Mouse (Mus musculus): ENCODE results near the gene Nup85. TPM values are rescaled to one million over a fixed set of nuclear protein-coding genes. Genes with fewer than 3 reads are reported as not detected.

Gene Nup85
- total RNA-seq, 1 experiment: 279 TPM

- no peak overlapping the region for H3K4me3 ChIP-seq (ENCODE audit: insufficient read depth in 1 of 2, low read depth in 1 of 2, low read length in 2 of 2, poor library complexity in 1 of 2, severe bottlenecking in 1 of 2)
- no peaks in the 10 kb centered on the region for H3K9me3 ChIP-seq (ENCODE audit: control insufficient read depth, insufficient read depth, low read depth, low read length)
- peaks cover 16% of the 10 kb centered on the region for H3K36me3 ChIP-seq (ENCODE audit: control insufficient read depth, insufficient read depth, low read length, poor library complexity, severe bottlenecking)
- no peak overlapping the region for H3K27ac ChIP-seq (ENCODE audit: insufficient read depth, low read depth, low read length, poor library complexity, severe bottlenecking)
- DNase-seq (ENCODE audit: low read depth, low spot score): no peak
- H3K9ac ChIP-seq (ENCODE audit: insufficient read depth, low read depth, low read length, poor library complexity, severe bottlenecking): no peak overlapping the region
- in situ Hi-C loops (cut with MboI; ENCODE audit: low sequenced_read_pairs in 2 of 2, unreplicated experiment in 2 of 2): no loop called here
- TF ChIP-seq HCFC1 (IDR thresholded peaks at IDR 0.05; ENCODE audit: borderline replicate concordance, insufficient read depth, low read length) (no peak), MAFK (IDR thresholded peaks at IDR 0.05; ENCODE audit: insufficient read depth, low read depth, low read length) (no peak), ZNF384 (IDR thresholded peaks at IDR 0.05; ENCODE audit: low read depth, low read length) (no peak), CHD2 (IDR thresholded peaks at IDR 0.05; ENCODE audit: low read depth, low read length) (no peak), ZC3H11A (IDR thresholded peaks at IDR 0.05; ENCODE audit: borderline replicate concordance, low read depth, low read length) (no peak)
- peaks cover 2 to 3% of the 10 kb centered on the region in 2 experiments; a peak in 1 of 4 replicates for H3K4me1 ChIP-seq (ENCODE audit: control insufficient read depth in 2 of 2, insufficient read depth in 2 of 2, low read length in 2 of 2, poor library complexity in 1 of 2)
Observed at GRCm38 (mm10) chr11:115601174-115601573, 36.9 kb downstream of the Nup85 start.

- DNase-seq (ENCODE audit: low read depth, low spot score): no peak
- peak overlapping the region; percentile 67 to 91 for H3K4me3 ChIP-seq (ENCODE audit: insufficient read depth in 1 of 2, low read depth in 1 of 2, low read length in 2 of 2, poor library complexity in 1 of 2, severe bottlenecking in 1 of 2)
- H3K4me1 ChIP-seq (ENCODE audit: control insufficient read depth in 2 of 2, insufficient read depth in 2 of 2, low read length in 2 of 2, poor library complexity in 1 of 2): peaks cover 2 to 3% of the 10 kb centered on the region in 2 experiments; a peak in 1 of 4 replicates
- in situ Hi-C loops (cut with MboI; ENCODE audit: low sequenced_read_pairs in 2 of 2, unreplicated experiment in 2 of 2): no loop called here
- no peaks in the 10 kb centered on the region for H3K9me3 ChIP-seq (ENCODE audit: control insufficient read depth, insufficient read depth, low read depth, low read length)
- H3K27ac ChIP-seq (ENCODE audit: insufficient read depth, low read depth, low read length, poor library complexity, severe bottlenecking): no peak overlapping the region
- H3K9ac ChIP-seq (ENCODE audit: insufficient read depth, low read depth, low read length, poor library complexity, severe bottlenecking): peak overlapping the region; percentile 98
- TF ChIP-seq ZNF384 (IDR thresholded peaks at IDR 0.05; ENCODE audit: low read depth, low read length): no peak
- TF ChIP-seq CHD2 (IDR thresholded peaks at IDR 0.05; ENCODE audit: low read depth, low read length): no peak
- no peak for TF ChIP-seq HCFC1 (IDR thresholded peaks at IDR 0.05; ENCODE audit: borderline replicate concordance, insufficient read depth, low read length)
- no peak for TF ChIP-seq ZC3H11A (IDR thresholded peaks at IDR 0.05; ENCODE audit: borderline replicate concordance, low read depth, low read length)
- no peak for TF ChIP-seq MAFK (IDR thresholded peaks at IDR 0.05; ENCODE audit: insufficient read depth, low read depth, low read length)
- H3K36me3 ChIP-seq (ENCODE audit: control insufficient read depth, insufficient read depth, low read length, poor library complexity, severe bottlenecking): peaks cover 31% of the 10 kb centered on the region
Observed at GRCm38 (mm10) chr11:115603128-115603475, 38.9 kb downstream of the Nup85 start.

- Histone ChIP-seq H3K9me3 (ENCODE audit: control insufficient read depth, insufficient read depth, low read depth, low read length) (no peaks in the 10 kb centered on the region), H3K4me1 (ENCODE audit: control insufficient read depth in 2 of 2, insufficient read depth in 2 of 2, low read length in 2 of 2, poor library complexity in 1 of 2) (peaks cover 2 to 4% of the 10 kb centered on the region in 2 experiments; a peak in 1 of 4 replicates), H3K9ac (ENCODE audit: insufficient read depth, low read depth, low read length, poor library complexity, severe bottlenecking) (peak within 1 kb of the TSS; percentile 98), H3K27ac (ENCODE audit: insufficient read depth, low read depth, low read length, poor library complexity, severe bottlenecking) (peak within 1 kb of the TSS; percentile 87), H3K36me3 (ENCODE audit: control insufficient read depth, insufficient read depth, low read length, poor library complexity, severe bottlenecking) (peaks cover 37% of the 10 kb centered on the region), H3K4me3 (ENCODE audit: insufficient read depth in 1 of 2, low read depth in 1 of 2, low read length in 2 of 2, poor library complexity in 1 of 2, severe bottlenecking in 1 of 2) (peak within 1 kb of the TSS; percentile 67 to 91)
- DNase-seq (ENCODE audit: low read depth, low spot score): peak; percentile 76
- TF ChIP-seq MAFK (IDR thresholded peaks at IDR 0.05; ENCODE audit: insufficient read depth, low read depth, low read length) (no peak), HCFC1 (IDR thresholded peaks at IDR 0.05; ENCODE audit: borderline replicate concordance, insufficient read depth, low read length) (peak; percentile 74), CHD2 (IDR thresholded peaks at IDR 0.05; ENCODE audit: low read depth, low read length) (peak; percentile 91), ZC3H11A (IDR thresholded peaks at IDR 0.05; ENCODE audit: borderline replicate concordance, low read depth, low read length) (no peak), ZNF384 (IDR thresholded peaks at IDR 0.05; ENCODE audit: low read depth, low read length) (no peak)
- in situ Hi-C loops (cut with MboI; ENCODE audit: low sequenced_read_pairs in 2 of 2, unreplicated experiment in 2 of 2): no loop called here
Observed at GRCm38 (mm10) chr11:115603476-115604303, 39.5 kb downstream of the Nup85 start, which contains the start of the genes Mrps7 and Gga3. Gene Mrps7, plus strand, starts transcription at chr11:115603925. Gene Gga3, minus strand, starts transcription at chr11:115604051.

- Histone ChIP-seq H3K4me3 (ENCODE audit: insufficient read depth in 1 of 2, low read depth in 1 of 2, low read length in 2 of 2, poor library complexity in 1 of 2, severe bottlenecking in 1 of 2) (peak overlapping the region; percentile 67 to 91), H3K27ac (ENCODE audit: insufficient read depth, low read depth, low read length, poor library complexity, severe bottlenecking) (peak overlapping the region; percentile 87), H3K4me1 (ENCODE audit: control insufficient read depth in 2 of 2, insufficient read depth in 2 of 2, low read length in 2 of 2, poor library complexity in 1 of 2) (peaks cover 2 to 7% of the 10 kb centered on the region in 2 experiments; a peak in 1 of 4 replicates), H3K9me3 (ENCODE audit: control insufficient read depth, insufficient read depth, low read depth, low read length) (no peaks in the 10 kb centered on the region), H3K9ac (ENCODE audit: insufficient read depth, low read depth, low read length, poor library complexity, severe bottlenecking) (peak overlapping the region; percentile 98), H3K36me3 (ENCODE audit: control insufficient read depth, insufficient read depth, low read length, poor library complexity, severe bottlenecking) (peaks cover 43% of the 10 kb centered on the region)
- in situ Hi-C loops (cut with MboI; ENCODE audit: low sequenced_read_pairs in 2 of 2, unreplicated experiment in 2 of 2): no loop called here
- TF ChIP-seq ZNF384 (IDR thresholded peaks at IDR 0.05; ENCODE audit: low read depth, low read length): no peak
- no peak for TF ChIP-seq HCFC1 (IDR thresholded peaks at IDR 0.05; ENCODE audit: borderline replicate concordance, insufficient read depth, low read length)
- no peak for TF ChIP-seq ZC3H11A (IDR thresholded peaks at IDR 0.05; ENCODE audit: borderline replicate concordance, low read depth, low read length)
- TF ChIP-seq CHD2 (IDR thresholded peaks at IDR 0.05; ENCODE audit: low read depth, low read length): no peak
- TF ChIP-seq MAFK (IDR thresholded peaks at IDR 0.05; ENCODE audit: insufficient read depth, low read depth, low read length): no peak
- no peak for DNase-seq (ENCODE audit: low read depth, low spot score)
Observed at GRCm38 (mm10) chr11:115604304-115604696, 40.1 kb downstream of the Nup85 start.
